Mouse (Mus musculus): ENCODE results near the gene Tmem115. TPM values are rescaled to one million over a fixed set of nuclear protein-coding genes. Genes with fewer than 3 reads are reported as not detected.
"Not testable (repeated sequence)": the region's sequence is repeated elsewhere in the genome, so short reads cannot be mapped to it uniquely, and the experiment has no call there.

Tmem115 gene
- total RNA-seq, 2 experiments from 2014 or later = 20.6 to 21.4 TPM

- DNase-seq (ENCODE audit: low spot score) = peak; percentile 79
Measured at GRCm38 (mm10) chr9:107568331-107569261, 34.9 kb downstream of the Tmem115 start.

GRCm38 (mm10) chr9:107569270-107569669 lies 35.5 kb downstream of the Tmem115 start:
- no peak for DNase-seq (ENCODE audit: low spot score)
- intact Hi-C loops (cut with DNase I) = loop anchor here (5.0 kb wide), 1 partner anchor 58 kb away; no protein-coding TSS in a partner anchor

More at GRCm38 (mm10) chr9:107568331-107569261, 34.9 kb downstream of the Tmem115 start:
- intact Hi-C loops (cut with DNase I) = loop anchor here (5.0 kb wide), 1 partner anchor 59 kb away; no protein-coding TSS in a partner anchor

- intact Hi-C loops (cut with DNase I) = no loop called here
- DNase-seq (ENCODE audit: low spot score) = no peak
Measured at GRCm38 (mm10) chr9:107570016-107570415, 36.3 kb downstream of the Tmem115 start.

GRCm38 (mm10) chr9:107570845-107571244 lies 37.1 kb downstream of the Tmem115 start:
- no peak for DNase-seq (ENCODE audit: low spot score)
- intact Hi-C loops (cut with DNase I) = no loop called here

- no peak for DNase-seq (ENCODE audit: low spot score)
- intact Hi-C loops (cut with DNase I) = no loop called here
Measured at GRCm38 (mm10) chr9:107571534-107572326, 38.0 kb downstream of the Tmem115 start.

- intact Hi-C loops (cut with DNase I) = no loop called here
- no peak for DNase-seq (ENCODE audit: low spot score)
Measured at GRCm38 (mm10) chr9:107572327-107572662, 38.5 kb downstream of the Tmem115 start.

- DNase-seq (ENCODE audit: low spot score); intact Hi-C loops (cut with DNase I): not testable (repeated sequence)
Measured at GRCm38 (mm10) chr9:107573774-107574173, 40.0 kb downstream of the Tmem115 start.

- intact Hi-C loops (cut with DNase I) = no loop called here
- DNase-seq (ENCODE audit: low spot score) = no peak
Measured at GRCm38 (mm10) chr9:107575579-107576356, 42.0 kb downstream of the Tmem115 start.

- peak; percentile 75 for DNase-seq (ENCODE audit: low spot score)
- intact Hi-C loops (cut with DNase I) = no loop called here
Measured at GRCm38 (mm10) chr9:107576357-107577107, 42.8 kb downstream of the Tmem115 start, which contains the start of gene Hyal1. TSS of gene Hyal1 (plus strand) at chr9:107576927.

- DNase-seq (ENCODE audit: low spot score) = no peak
- intact Hi-C loops (cut with DNase I) = no loop called here
Measured at GRCm38 (mm10) chr9:107577871-107578270, 44.1 kb downstream of the Tmem115 start.

GRCm38 (mm10) chr9:107578587-107578986 lies 44.8 kb downstream of the Tmem115 start, which contains the start of gene Naa80:
TSS of gene Naa80 (plus strand) at chr9:107578887.
- DNase-seq (ENCODE audit: low spot score) = no peak
- intact Hi-C loops (cut with DNase I) = no loop called here

GRCm38 (mm10) chr9:107579023-107579900 lies 45.5 kb downstream of the Tmem115 start:
- DNase-seq (ENCODE audit: low spot score) = no peak
- intact Hi-C loops (cut with DNase I) = no loop called here

GRCm38 (mm10) chr9:107580501-107581317 lies 47.0 kb downstream of the Tmem115 start, which contains the start of gene Hyal3:
TSS of gene Hyal3 (plus strand) at chr9:107580818.
- intact Hi-C loops (cut with DNase I) = no loop called here
- DNase-seq (ENCODE audit: low spot score) = peak; percentile 87

- DNase-seq (ENCODE audit: low spot score) = no peak
- intact Hi-C loops (cut with DNase I) = no loop called here
Measured at GRCm38 (mm10) chr9:107581584-107581983, 47.8 kb downstream of the Tmem115 start.

- intact Hi-C loops (cut with DNase I) = no loop called here
- DNase-seq (ENCODE audit: low spot score) = no peak
Measured at GRCm38 (mm10) chr9:107582509-107583062, 48.8 kb downstream of the Tmem115 start.

- intact Hi-C loops (cut with DNase I) = no loop called here
- DNase-seq (ENCODE audit: low spot score) = no peak
Measured at GRCm38 (mm10) chr9:107583174-107583573, 49.4 kb downstream of the Tmem115 start.

GRCm38 (mm10) chr9:107586504-107586903 lies 52.8 kb downstream of the Tmem115 start:
- intact Hi-C loops (cut with DNase I) = no loop called here
- no peak for DNase-seq (ENCODE audit: low spot score)

Data from heart, postnatal 25 days (tissue).